ENCODE assay signal across 19 mouse cellular contexts in genomic region chr4:117947493-117947892, GRCm38 (mm10). TPM values are rescaled to one million over a fixed set of nuclear protein-coding genes. Genes with fewer than 3 reads are reported as not detected.
DNase-seq lines count a peak whose midpoint lies in the region; ATAC-seq and TF ChIP-seq lines count a peak whose summit lies in the region.
"Had no signal": no experiment of that assay in that cellular context is flagged by ENCODE, and none has a peak within 500 bp of the region (broad histone marks: within the 10 kb centered on the region; RNA-seq: fewer than 3 reads in every experiment).

No protein-coding gene starts in this region.

- H3K4me2 ChIP-seq in hindbrain, postnatal 0 days (ENCODE audit: low read depth, low read length): no peak overlapping the region
- H3K4me2 ChIP-seq in hindbrain, embryonic 13.5 days: no peak overlapping the region
- H3K4me2 ChIP-seq: heart, embryonic 12.5 days; hindbrain, embryonic 12.5 days had no signal

- TF ChIP-seq RAD21 in MEL (IDR thresholded peaks at IDR 0.05; ENCODE audit: low read depth, low read length): no peak; the same call in none of the 2 replicates

- H3K27ac ChIP-seq in hindbrain, postnatal 0 days: no peak overlapping the region
- H3K27ac ChIP-seq in hindbrain, embryonic 13.5 days: no peak overlapping the region
- peak overlapping the region; percentile 85 for H3K27ac ChIP-seq in MEL (ENCODE audit: control insufficient read depth, low read depth, low read length)

- H3K9ac ChIP-seq in hindbrain, postnatal 0 days (replicated peaks; ENCODE audit: low read length): no peak overlapping the region
- no peak overlapping the region for H3K9ac ChIP-seq in hindbrain, embryonic 13.5 days
- H3K9ac ChIP-seq in MEL (ENCODE audit: control insufficient read depth, low read depth, low read length, poor library complexity, severe bottlenecking): peak overlapping the region; percentile 43
- H3K9ac ChIP-seq: heart, embryonic 12.5 days; hindbrain, embryonic 12.5 days had no signal

- H3K9me3 ChIP-seq in hindbrain, postnatal 0 days (ENCODE audit: low read length): no peaks in the 10 kb centered on the region
- H3K9me3 ChIP-seq in hindbrain, embryonic 13.5 days: no peaks in the 10 kb centered on the region
- no peaks in the 10 kb centered on the region for H3K9me3 ChIP-seq in MEL (replicated peaks; ENCODE audit: insufficient read depth, low read length)

- no peaks in the 10 kb centered on the region for H3K27me3 ChIP-seq in hindbrain, postnatal 0 days (ENCODE audit: insufficient read depth, low read length)
- no peaks in the 10 kb centered on the region for H3K27me3 ChIP-seq in hindbrain, embryonic 13.5 days
- no peaks in the 10 kb centered on the region for H3K27me3 ChIP-seq in MEL (ENCODE audit: control insufficient read depth in 1 of 2, insufficient read depth in 2 of 2, low read length in 2 of 2)
- H3K27me3 ChIP-seq: heart, embryonic 12.5 days; hindbrain, embryonic 12.5 days had no signal

- TF ChIP-seq POLR2A in MEL (IDR thresholded peaks at IDR 0.05; ENCODE audit: control insufficient read depth in 1 of 2, insufficient read depth in 1 of 2, low read depth in 1 of 2, low read length in 2 of 2, poor library complexity in 1 of 2): no peak

- WGBS in hindbrain, postnatal 0 days: 55% methylated on average over 7 of the region's 7 CpGs
- WGBS in hindbrain, embryonic 13.5 days: 85% methylated on average over 7 of the region's 7 CpGs

- H3K4me1 ChIP-seq in hindbrain, postnatal 0 days (ENCODE audit: insufficient read depth, low read length): 0 out of 2 replicates have a peak, but pooled peaks cover 4% of the 10 kb centered on the region
- H3K4me1 ChIP-seq in hindbrain, embryonic 13.5 days (replicated peaks): peaks cover 8% of the 10 kb centered on the region
- H3K4me1 ChIP-seq in MEL (ENCODE audit: control insufficient read depth in 1 of 2, insufficient read depth in 2 of 2, low read length in 2 of 2): peaks cover 12 to 19% of the 10 kb centered on the region in 2 experiments

- DNase-seq in hindbrain, postnatal 0 days (ENCODE audit: low spot score): peak; percentile 20
- DNase-seq in MEL (ENCODE audit: low read depth, low spot score) (peak; percentile 91), MEL-GATA-1-ER (ENCODE audit: extremely low read depth, low read depth) (peak; percentile 82)
- peak; percentile 22 for DNase-seq in gonadal fat pad, adult 2 months (ENCODE audit: low read depth)
- no peak for DNase-seq in right cerebral cortex, postnatal 25 days
- DNase-seq in kidney, postnatal 4 days: no peak
- no peak for DNase-seq in lung, postnatal 25 days (ENCODE audit: low spot score)
- DNase-seq: cerebellum, adult 18-20 months; kidney, adult 9 months; kidney, postnatal 25 days; thymus, adult 2 months had no signal

- H3K4me3 ChIP-seq in hindbrain, postnatal 0 days (ENCODE audit: low read length): no peak overlapping the region
- H3K4me3 ChIP-seq in hindbrain, embryonic 13.5 days: no peak overlapping the region
- peak overlapping the region; percentile 45 for H3K4me3 ChIP-seq in MEL (ENCODE audit: control insufficient read depth in 1 of 2, insufficient read depth in 1 of 2, low read depth in 2 of 2, low read length in 2 of 2)
- H3K4me3 ChIP-seq: erythroblast, embryonic 14.5 days; heart, embryonic 12.5 days; hindbrain, embryonic 12.5 days had no signal

- no peak for ATAC-seq in hindbrain, postnatal 0 days
- ATAC-seq in hindbrain, embryonic 13.5 days (ENCODE audit: low FRiP score): no peak
- ATAC-seq: activated CD4-positive, CD25-positive, alpha-beta regulatory T cell, adult 4 months had no signal

- no peak for TF ChIP-seq CTCF in hindbrain, postnatal 0 days (IDR thresholded peaks at IDR 0.05; ENCODE audit: low read depth)
- TF ChIP-seq CTCF in MEL (IDR thresholded peaks at IDR 0.05 in 2 of 3, conservative IDR thresholded peaks at IDR 0.05 in 1 of 3; ENCODE audit: control insufficient read depth in 1 of 3, insufficient read depth in 1 of 3, low read depth in 2 of 3, low read length in 3 of 3, poor library complexity in 1 of 3, severe bottlenecking in 1 of 3): no peak

- TF ChIP-seq EP300 in MEL (IDR thresholded peaks at IDR 0.05; ENCODE audit: low read depth in 1 of 2, low read length in 2 of 2): peak; percentile 89 to 91

- H3K79me2 ChIP-seq in MEL (ENCODE audit: control insufficient read depth, insufficient read depth, low read length, poor library complexity): no peaks in the 10 kb centered on the region

- H3K36me3 ChIP-seq in hindbrain, postnatal 0 days (ENCODE audit: insufficient read depth, low read length): 0 out of 2 replicates have a peak, but pooled peaks cover 3% of the 10 kb centered on the region
- H3K36me3 ChIP-seq in hindbrain, embryonic 13.5 days: peaks cover 8% of the 10 kb centered on the region
- H3K36me3 ChIP-seq in MEL (ENCODE audit: control insufficient read depth in 1 of 2, insufficient read depth in 2 of 2, low read length in 2 of 2): peaks cover 0 to 15% of the 10 kb centered on the region in 2 experiments; a peak in 2 of 4 replicates

TF ChIP-seq in MEL, 35 proteins besides CTCF, POLR2A, EP300 and RAD21 (continues in another document):
- TF ChIP-seq JUND (IDR thresholded peaks at IDR 0.05; ENCODE audit: low read depth, low read length) (no peak), ETS1 (IDR thresholded peaks at IDR 0.05; ENCODE audit: low read depth, low read length) (peak; percentile 91), E2F4 (IDR thresholded peaks at IDR 0.05; ENCODE audit: borderline replicate concordance, low read depth, low read length) (no peak), ZMIZ1 (IDR thresholded peaks at IDR 0.05; ENCODE audit: low read depth, low read length) (no peak), ZC3H11A (IDR thresholded peaks at IDR 0.05; ENCODE audit: low read depth, low read length) (no peak), MYB (IDR thresholded peaks at IDR 0.05; ENCODE audit: low read depth, low read length) (peak; percentile 80), MEF2A (IDR thresholded peaks at IDR 0.05; ENCODE audit: extremely low read depth, insufficient replicate concordance, low read depth, low read length, poor library complexity, severe bottlenecking) (no peak), MAFK (IDR thresholded peaks at IDR 0.05; ENCODE audit: borderline replicate concordance, low read depth, low read length) (no peak), RCOR1 (IDR thresholded peaks at IDR 0.05; ENCODE audit: low read depth, low read length) (peak; percentile 85), MYC (IDR thresholded peaks at IDR 0.05; ENCODE audit: low read depth, low read length) (peak; percentile 60; the same call in 1 of the 2 replicates), POLR2AphosphoS5 (IDR thresholded peaks at IDR 0.05; ENCODE audit: borderline replicate concordance, low read depth, low read length) (no peak), NELFE (IDR thresholded peaks at IDR 0.05; ENCODE audit: low read depth, low read length) (no peak), TCF12 (IDR thresholded peaks at IDR 0.05; ENCODE audit: low read depth, low read length) (peak; percentile 86), CHD2 (IDR thresholded peaks at IDR 0.05; ENCODE audit: low read length) (no peak), BHLHE40 (IDR thresholded peaks at IDR 0.05; ENCODE audit: borderline replicate concordance, low read depth, low read length) (no peak; the same call in 1 of the 2 replicates), MAZ (IDR thresholded peaks at IDR 0.05; ENCODE audit: low read depth, low read length) (0 out of 2 replicates have a peak, but pooled peaks have one; percentile 35), MAX (IDR thresholded peaks at IDR 0.05; ENCODE audit: low read length) (peak; percentile 56; the same call in 1 of the 2 replicates), SIN3A (IDR thresholded peaks at IDR 0.05; ENCODE audit: low read length) (peak; percentile 96), NRF1 (IDR thresholded peaks at IDR 0.05; ENCODE audit: insufficient read depth, low read depth, low read length, poor library complexity, severe bottlenecking) (no peak), TAL1 (IDR thresholded peaks at IDR 0.05; ENCODE audit: low read length) (peak; percentile 47), KAT2A (conservative IDR thresholded peaks at IDR 0.05; ENCODE audit: low read depth, low read length) (no peak), GATA1 (IDR thresholded peaks at IDR 0.05; ENCODE audit: low read depth, low read length) (peak; percentile 76), ZNF384 (IDR thresholded peaks at IDR 0.05; ENCODE audit: low read depth, low read length) (no peak), USF2 (IDR thresholded peaks at IDR 0.05; ENCODE audit: borderline replicate concordance in 1 of 2, insufficient read depth in 1 of 2, low read depth in 1 of 2, low read length in 2 of 2) (no peak)

RNA-seq across cellular contexts. Expression of gene Artn, which starts 17.9 kb away (rescaled TPM):
- 0.65 and 1.0 TPM in 2 replicates for total RNA-seq in hindbrain, postnatal 0 days (2014; rRNA removed)
- polyA plus RNA-seq in hindbrain, postnatal 0 days (2015; fragmentation: Nextera tagmentation; extraction: Ambion mirVana): 0.48 and 0.59 TPM in 2 replicates
- polyA plus RNA-seq in hindbrain, embryonic 13.5 days (2015; fragmentation: Nextera tagmentation; extraction: Ambion mirVana): 0.78 and 0.84 TPM in 2 replicates
- total RNA-seq in MEL (2012; rRNA removed): 0.08 TPM in 1 of 2 replicates, not detected in the other
- polyA plus RNA-seq in MEL (2012; ENCODE audit: insufficient read depth in 1 of 2, insufficient read length in 2 of 2, low read depth in 1 of 2, low replicate concordance in 2 of 2, missing spikeins in 1 of 2): under 1 TPM in 1 of 2 experiments, not detected in 1; 0.21 TPM
- polyA plus RNA-seq in gonadal fat pad, adult 2 months (2012; rRNA removed): 3.2 and 4.4 TPM in 2 replicates
- total RNA-seq: granulocyte monocyte progenitor cell, adult 5-6 weeks; heart, postnatal 14 days; megakaryocyte progenitor cell, adult 5-6 weeks had no signal
- polyA plus RNA-seq: activated CD4-positive, CD25-positive, alpha-beta regulatory T cell, adult 4 months had no signal

RNA-seq across cellular contexts. Expression of gene Ipo13, which starts 32.7 kb away (rescaled TPM):
- 51.1 and 52.5 TPM in 2 replicates for total RNA-seq in hindbrain, postnatal 0 days (2014; rRNA removed)
- 48.7 and 50.0 TPM in 2 replicates for polyA plus RNA-seq in hindbrain, postnatal 0 days (2015; fragmentation: Nextera tagmentation; extraction: Ambion mirVana)
- polyA plus RNA-seq in hindbrain, embryonic 13.5 days (2015; fragmentation: Nextera tagmentation; extraction: Ambion mirVana): 64.4 and 74.5 TPM in 2 replicates
- total RNA-seq in MEL (2012; rRNA removed): 38.1 and 39.5 TPM in 2 replicates
- 10 to 100 TPM in 1 of 2 experiments, not detected in 1; 88.0 TPM for polyA plus RNA-seq in MEL (2012; ENCODE audit: insufficient read depth in 1 of 2, insufficient read length in 2 of 2, low read depth in 1 of 2, low replicate concordance in 2 of 2, missing spikeins in 1 of 2)
- polyA plus RNA-seq in gonadal fat pad, adult 2 months (2012; rRNA removed): 49.3 and 58.7 TPM in 2 replicates

RNA-seq across cellular contexts. Expression of gene Dph2, which starts 55.7 kb away (rescaled TPM):
- total RNA-seq in hindbrain, postnatal 0 days (2014; rRNA removed): 21.2 and 24.8 TPM in 2 replicates
- polyA plus RNA-seq in hindbrain, postnatal 0 days (2015; fragmentation: Nextera tagmentation; extraction: Ambion mirVana): 13.5 and 14.1 TPM in 2 replicates
- 24.0 and 24.8 TPM in 2 replicates for polyA plus RNA-seq in hindbrain, embryonic 13.5 days (2015; fragmentation: Nextera tagmentation; extraction: Ambion mirVana)
- total RNA-seq in MEL (2012; rRNA removed): 24.7 and 27.2 TPM in 2 replicates
- 10 to 100 TPM in 1 of 2 experiments, not detected in 1; 25.2 TPM for polyA plus RNA-seq in MEL (2012; ENCODE audit: insufficient read depth in 1 of 2, insufficient read length in 2 of 2, low read depth in 1 of 2, low replicate concordance in 2 of 2, missing spikeins in 1 of 2)
- polyA plus RNA-seq in gonadal fat pad, adult 2 months (2012; rRNA removed): 8.9 and 11.4 TPM in 2 replicates

Comparison
In these comparisons a context has a peak if more than half of its experiments do, and no peak if none do; other contexts are left out.
1. DNase-seq: peak in hindbrain, postnatal 0 days (single experiment), MEL (single experiment), MEL-GATA-1-ER (single experiment) and gonadal fat pad, adult 2 months (single experiment); none in right cerebral cortex, postnatal 25 days (single experiment), kidney, postnatal 4 days (0 of 2) and lung, postnatal 25 days (single experiment).
2. H3K4me3 ChIP-seq: peak in MEL (2 of 2); none in hindbrain, postnatal 0 days (single experiment) and hindbrain, embryonic 13.5 days (single experiment).